8 mouse cellular contexts compared by ENCODE assay signal in genomic region chr6:90369725-90370553, GRCm38 (mm10). TPM values are rescaled to one million over a fixed set of nuclear protein-coding genes. Genes with fewer than 3 reads are reported as not detected.
DNase-seq lines count a peak whose midpoint lies in the region; ATAC-seq and TF ChIP-seq lines count a peak whose summit lies in the region.

No protein-coding gene starts in this region.

- peak overlapping the region; percentile 86 for H3ac ChIP-seq in myocyte (ENCODE audit: control insufficient read depth, insufficient read length)

- H3K27ac ChIP-seq in liver, embryonic 12.5 days: peak overlapping the region; percentile 77

- peaks cover 32% of the 10 kb centered on the region for H3K36me3 ChIP-seq in liver, embryonic 12.5 days
- peaks cover 19% of the 10 kb centered on the region for H3K36me3 ChIP-seq in myocyte (ENCODE audit: control insufficient read depth, insufficient read depth)

- peak overlapping the region; percentile 99 for H3K4me2 ChIP-seq in liver, embryonic 12.5 days
- H3K4me2 ChIP-seq in myocyte (ENCODE audit: low read depth): peak overlapping the region; percentile 85

- under 1% methylated on average over 82 of the region's 98 CpGs for WGBS in liver, embryonic 12.5 days (ENCODE audit: insufficient replicate concordance)

- peak overlapping the region; percentile 85 for H3K9ac ChIP-seq in liver, embryonic 12.5 days

- ATAC-seq in liver, embryonic 12.5 days: peak; percentile 66

- H3K9me3 ChIP-seq in liver, embryonic 12.5 days (replicated peaks): no peaks in the 10 kb centered on the region

- no peaks in the 10 kb centered on the region for H3K27me3 ChIP-seq in liver, embryonic 12.5 days (replicated peaks)
- no peaks in the 10 kb centered on the region for H3K27me3 ChIP-seq in myocyte (ENCODE audit: control insufficient read depth, insufficient read depth, insufficient read length)

- DNase-seq in left cerebral cortex, adult 18-20 months (ENCODE audit: low spot score in 2 of 2): peak; percentile 28 to 50
- no peak for DNase-seq in left cerebral cortex, adult 11 months (ENCODE audit: low spot score)
- peak; percentile 57 for DNase-seq in cerebellum, adult 9-11 months
- DNase-seq in gastrocnemius, postnatal 10 days: peak; percentile 54
- DNase-seq in kidney, adult 9 months: peak; percentile 33
- peak; percentile 55 for DNase-seq in testis, postnatal 14 days (ENCODE audit: low spot score)

- no peak for TF ChIP-seq POLR2A in myocyte (IDR thresholded peaks at IDR 0.05; ENCODE audit: insufficient read length, low read depth)

- H3K4me1 ChIP-seq in liver, embryonic 12.5 days: peaks cover 55% of the 10 kb centered on the region

- H3K79me2 ChIP-seq in myocyte (ENCODE audit: control insufficient read depth, insufficient read depth): peaks cover 22% of the 10 kb centered on the region

- H3K4me3 ChIP-seq in liver, embryonic 12.5 days: peak overlapping the region; percentile 90
- peak overlapping the region; percentile 60 for H3K4me3 ChIP-seq in myocyte

TF ChIP-seq in myocyte, 11 proteins besides CTCF, POLR2A, EP300 and RAD21:
- peak in 1 of 3 experiments; percentile 4 for TF ChIP-seq MYOG (IDR thresholded peaks at IDR 0.05; ENCODE audit: control insufficient read depth in 1 of 3, insufficient read depth in 1 of 3, insufficient read length in 2 of 3, low read depth in 2 of 3)
- no peak for TF ChIP-seq MAX (IDR thresholded peaks at IDR 0.05; ENCODE audit: low read depth)
- TF ChIP-seq MYOD1 (IDR thresholded peaks at IDR 0.05; ENCODE audit: control insufficient read depth in 1 of 3, insufficient read length in 2 of 3, low read depth in 2 of 3): peak in 1 of 3 experiments; percentile 10
- TF ChIP-seq POLR2AphosphoS2 (IDR thresholded peaks at IDR 0.05; ENCODE audit: insufficient read length, low read depth): no peak
- TF ChIP-seq REST (IDR thresholded peaks at IDR 0.05; ENCODE audit: insufficient read depth, insufficient read length): no peak

RNA-seq across cellular contexts. Expression of gene Zxdc, which starts 0.6 kb away (rescaled TPM):
- 10 to 100 TPM; 30.9 to 31.9 TPM for total RNA-seq in left cerebral cortex, adult 18-20 months (2021)
- total RNA-seq in gastrocnemius, postnatal 10 days (2021): 10 to 100 TPM; 14.3 to 16.9 TPM
- 5.6 and 7.9 TPM in 2 replicates for polyA plus RNA-seq in liver, embryonic 12.5 days (2016; fragmentation: Nextera tagmentation; extraction: Ambion mirVana)
- 7.6 TPM for polyA plus RNA-seq in myocyte (2012; fragmentation: generic; extraction: Trizol)

RNA-seq across cellular contexts. Expression of gene Uroc1, which starts 36.9 kb away (rescaled TPM):
- total RNA-seq in left cerebral cortex, adult 18-20 months (2021): not detected
- total RNA-seq in gastrocnemius, postnatal 10 days (2021): not detected
- 3.9 TPM in 2 replicates for polyA plus RNA-seq in liver, embryonic 12.5 days (2016; fragmentation: Nextera tagmentation; extraction: Ambion mirVana)
- polyA plus RNA-seq in myocyte (2012; fragmentation: generic; extraction: Trizol): not detected

RNA-seq across cellular contexts. Expression of gene Chst13, which starts 45.0 kb away (rescaled TPM):
- not detected for total RNA-seq in left cerebral cortex, adult 18-20 months (2021)
- 1 to 10 TPM; 1.8 TPM for total RNA-seq in gastrocnemius, postnatal 10 days (2021)
- polyA plus RNA-seq in liver, embryonic 12.5 days (2016; fragmentation: Nextera tagmentation; extraction: Ambion mirVana): 14.5 and 16.7 TPM in 2 replicates
- 3.9 TPM for polyA plus RNA-seq in myocyte (2012; fragmentation: generic; extraction: Trizol)

RNA-seq across cellular contexts. Expression of gene Cfap100, which starts 58.7 kb away (rescaled TPM):
- 1 to 10 TPM; 4.9 to 5.3 TPM for total RNA-seq in left cerebral cortex, adult 18-20 months (2021)
- total RNA-seq in gastrocnemius, postnatal 10 days (2021): under 1 TPM; 0.34 to 0.47 TPM
- not detected in 2 replicates for polyA plus RNA-seq in liver, embryonic 12.5 days (2016; fragmentation: Nextera tagmentation; extraction: Ambion mirVana)
- 0.02 TPM for polyA plus RNA-seq in myocyte (2012; fragmentation: generic; extraction: Trizol)
